Comparison of ENCODE assay signal across 8 mouse cellular contexts in the genomic region with DNA sequence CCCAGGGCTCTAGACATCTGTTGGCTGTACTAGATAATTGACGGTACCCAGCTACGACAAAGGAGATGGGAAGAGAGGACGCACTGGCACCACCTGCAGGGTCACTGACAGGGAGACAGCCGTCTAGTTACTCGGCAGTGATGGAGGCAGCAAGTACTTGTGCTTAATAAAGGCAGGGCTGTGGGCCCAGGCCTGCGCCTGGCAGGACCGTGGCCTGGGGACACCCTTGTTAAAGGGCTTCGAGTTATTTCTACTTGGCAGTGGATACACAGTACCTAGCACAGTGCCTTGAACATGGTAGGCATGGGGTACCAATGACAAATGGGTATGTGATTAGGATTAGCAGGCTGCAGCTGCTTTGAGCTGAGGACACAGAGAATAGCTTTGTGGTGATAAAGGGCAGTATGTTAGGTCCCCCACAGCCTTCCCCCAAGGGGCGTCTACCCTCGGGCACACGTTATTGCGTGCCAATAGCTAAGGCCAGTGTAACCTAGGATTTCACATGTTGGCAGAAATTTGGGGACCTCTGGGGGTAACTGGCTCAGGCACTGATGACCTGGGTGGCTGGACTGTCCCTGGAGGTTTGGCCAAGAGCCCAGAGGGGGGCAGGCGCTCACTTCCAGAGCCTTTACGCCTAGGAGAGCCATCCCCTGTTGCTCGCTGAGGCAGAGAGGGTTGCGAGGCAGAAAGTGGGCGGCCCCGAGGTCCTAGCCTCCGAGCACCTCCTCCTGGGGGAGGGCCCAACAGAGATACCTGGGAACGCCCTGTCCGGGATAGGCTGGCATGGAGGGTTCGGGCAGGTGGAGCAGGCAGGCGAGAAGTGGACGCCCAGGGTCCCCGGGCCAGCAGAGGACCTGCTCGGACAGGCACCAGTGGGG. TPM values are rescaled to one million over a fixed set of nuclear protein-coding genes. Genes with fewer than 3 reads are reported as not detected.
DNase-seq lines count a peak whose midpoint lies in the region; TF ChIP-seq lines count a peak whose summit lies in the region.

No protein-coding gene starts in this region.

- intact Hi-C loops in left cerebral cortex, postnatal 14 days (cut with DNase I): loop anchor here (10.0 kb wide), 1 partner anchor 203 kb away; no protein-coding TSS in a partner anchor

- H3K4me3 ChIP-seq in lung, adult 2 months (replicated peaks; ENCODE audit: extremely low read depth, low read depth, low read length): no peak overlapping the region

- whole genome bisulfite sequencing in lung, adult 2 months: 29% methylated on average over 26 of the region's 26 CpGs

- H3K4me1 ChIP-seq in lung, adult 2 months (ENCODE audit: control insufficient read depth, insufficient read depth, low read length): no peaks in the 10 kb centered on the region

- TF ChIP-seq POLR2A in lung, adult 2 months (IDR thresholded peaks at IDR 0.05; ENCODE audit: borderline replicate concordance, extremely low read depth, low read depth, low read length): no peak

- peak; percentile 48 for DNase-seq in adrenal gland, postnatal 14 days
- no peak for DNase-seq in adrenal gland, adult 8-10 months
- peak; percentile 40 for DNase-seq in embryo, embryonic 10 days (ENCODE audit: low spot score)
- peak; percentile 72 for DNase-seq in kidney, adult 18-20 months
- DNase-seq in lung, adult 2 months: peak; percentile 27
- DNase-seq in left cerebral cortex, postnatal 14 days (ENCODE audit: low spot score in 2 of 2): no peak
- no peak for DNase-seq in layer of hippocampus, postnatal 14 days (ENCODE audit: low spot score in 2 of 2)
- DNase-seq in cerebellum, adult 9-10 months: no peak

- no peak for TF ChIP-seq CTCF in lung, adult 2 months (IDR thresholded peaks at IDR 0.05; ENCODE audit: insufficient read depth, low read length)

RNA-seq across cellular contexts. Expression of a gene that starts 11.4 kb away (rescaled TPM):
- 1.6 and 15.1 TPM in 2 replicates for total RNA-seq in adrenal gland, postnatal 14 days (2021)
- total RNA-seq in adrenal gland, adult 8-10 months (2022): under 1 TPM in 2 of 4 experiments, not detected in 2; 0.10 to 0.11 TPM
- 0.94 and 1.1 TPM in 2 replicates for polyA plus RNA-seq in lung, adult 2 months (2012; rRNA removed)
- total RNA-seq in left cerebral cortex, postnatal 14 days (2021): not detected
- total RNA-seq in layer of hippocampus, postnatal 14 days (2021): not detected

RNA-seq across cellular contexts. Expression of a gene that starts 12.7 kb away (rescaled TPM):
- 3.3 and 5.3 TPM in 2 replicates for total RNA-seq in adrenal gland, postnatal 14 days (2021)
- total RNA-seq in adrenal gland, adult 8-10 months (2022): 10 to 100 TPM in 2 of 4 experiments, 1 to 10 TPM in 2; 6.8 to 22.2 (median 10.1) TPM
- 0.33 and 0.67 TPM in 2 replicates for polyA plus RNA-seq in lung, adult 2 months (2012; rRNA removed)
- 10 to 100 TPM; 20.4 to 25.1 TPM for total RNA-seq in left cerebral cortex, postnatal 14 days (2021)
- 10 to 100 TPM; 13.0 to 24.5 TPM for total RNA-seq in layer of hippocampus, postnatal 14 days (2021)

RNA-seq across cellular contexts. Expression of a gene that starts 17.3 kb away (rescaled TPM):
- 50.3 and 69.1 TPM in 2 replicates for total RNA-seq in adrenal gland, postnatal 14 days (2021)
- total RNA-seq in adrenal gland, adult 8-10 months (2022): 10 to 100 TPM; 55.2 to 85.7 (median 71.2) TPM
- 55.4 and 67.8 TPM in 2 replicates for polyA plus RNA-seq in lung, adult 2 months (2012; rRNA removed)
- 10 to 100 TPM; 46.7 TPM for total RNA-seq in left cerebral cortex, postnatal 14 days (2021)
- 10 to 100 TPM; 46.2 to 47.0 TPM for total RNA-seq in layer of hippocampus, postnatal 14 days (2021)

RNA-seq across cellular contexts. Expression of a gene that starts 29.9 kb away (rescaled TPM):
- 75.4 and 76.9 TPM in 2 replicates for total RNA-seq in adrenal gland, postnatal 14 days (2021)
- total RNA-seq in adrenal gland, adult 8-10 months (2022): 100 to 1,000 TPM in 1 of 4 experiments, 10 to 100 TPM in 3; 90.1 to 110 (median 94.1) TPM
- polyA plus RNA-seq in lung, adult 2 months (2012; rRNA removed): 123 and 127 TPM in 2 replicates
- 10 to 100 TPM; 77.0 to 79.2 TPM for total RNA-seq in left cerebral cortex, postnatal 14 days (2021)
- 10 to 100 TPM; 74.5 to 75.6 TPM for total RNA-seq in layer of hippocampus, postnatal 14 days (2021)

RNA-seq across cellular contexts. Expression of a gene that starts 35.6 kb away (rescaled TPM):
- total RNA-seq in adrenal gland, postnatal 14 days (2021): 15.0 and 21.1 TPM in 2 replicates
- total RNA-seq in adrenal gland, adult 8-10 months (2022): 10 to 100 TPM; 16.7 to 32.5 (median 23.3) TPM
- polyA plus RNA-seq in lung, adult 2 months (2012; rRNA removed): 36.7 and 39.0 TPM in 2 replicates
- total RNA-seq in left cerebral cortex, postnatal 14 days (2021): 10 to 100 TPM; 73.5 to 77.2 TPM
- 10 to 100 TPM; 68.1 to 72.0 TPM for total RNA-seq in layer of hippocampus, postnatal 14 days (2021)

Comparison
In these comparisons a context has a peak if more than half of its experiments do, and no peak if none do; other contexts are left out.
1. DNase-seq: peak in adrenal gland, postnatal 14 days (single experiment), embryo, embryonic 10 days (single experiment), kidney, adult 18-20 months (single experiment) and lung, adult 2 months (single experiment); none in adrenal gland, adult 8-10 months (single experiment), left cerebral cortex, postnatal 14 days (0 of 2), layer of hippocampus, postnatal 14 days (0 of 2) and cerebellum, adult 9-10 months (single experiment).